Mouse (Mus musculus) cerebellum, adult 2 months (tissue): ENCODE results near the gene Carns1. TPM values are rescaled to one million over a fixed set of nuclear protein-coding genes. Genes with fewer than 3 reads are reported as not detected.
A peak's percentile ranks its signal among the peaks of the same experiment; 100 is the strongest.

Source experiments
- DNase-seq, 2 experiments: peaks; one replicate each; pipeline ENCODE4 v3.0.0; 2021
- H3K27ac ChIP-seq: fragments of 200-500 bp; 2 replicates; pipeline ENCODE4 v1.5.1; 2012; ENCODE audit warnings: low read length, control low read depth, inconsistent platforms; ENCODE audit not compliant: insufficient read depth
- H3K27me3 ChIP-seq: fragments of 200-500 bp; 2 replicates; pipeline ENCODE4 v1.6.1; 2012; ENCODE audit warnings: inconsistent platforms, mild to moderate bottlenecking, low read length, moderate library complexity; ENCODE audit not compliant: control insufficient read depth, insufficient read depth
- H3K4me1 ChIP-seq: fragments of 200-500 bp; 2 replicates; pipeline ENCODE4 v1.6.1; 2011; ENCODE audit warnings: low read length; ENCODE audit not compliant: control insufficient read depth, insufficient read depth
- H3K4me3 ChIP-seq: fragments of 200-500 bp; replicated peaks from 2 replicates; pipeline ENCODE3; 2011; ENCODE audit warnings: mild to moderate bottlenecking, low read depth, low read length, control low read depth; ENCODE audit not compliant: insufficient read depth
- CTCF ChIP-seq: fragments of 200-500 bp; IDR thresholded peaks from 2 replicates; pipeline ENCODE4 v1.5.1; 2011; ENCODE audit warnings: low read depth, mild to moderate bottlenecking, control low read depth, low read length, moderate library complexity, borderline replicate concordance; ENCODE audit not compliant: insufficient read depth
- POLR2A ChIP-seq: fragments of 200-500 bp; IDR thresholded peaks from 2 replicates; pipeline ENCODE4 v1.6.1; 2011; ENCODE audit warnings: low read length, control low read depth, borderline replicate concordance; ENCODE audit not compliant: insufficient read depth
- WGBS: fragments of 180-500 bp; shearing (Covaris S2); methylation state at CpG from one replicate; pipeline ENCODE4 v1.1.7; 2018; 5-methylcytosine and 5-hydroxymethylcytosine counted together
- polyA plus RNA-seq: library from polyadenylated mRNA; depleted of rRNA; stranded (reverse); fragments of >200 nt; gene quantifications from 2 replicates; pipeline ENCODE4 v1.2.3, GENCODE M21; 2012; rRNA removed

Gene Carns1
- polyA plus RNA-seq, 1 experiment = 31.2 TPM

- peak in 1 of 2 experiments; percentile 4 for DNase-seq
- no peak overlapping the region for H3K4me3 ChIP-seq
- TF ChIP-seq POLR2A (no peak), CTCF (no peak)
- H3K4me1 ChIP-seq = peaks cover 10% of the 10 kb centered on the region
- no peak overlapping the region for H3K27ac ChIP-seq
- H3K27me3 ChIP-seq = no peaks in the 10 kb centered on the region
- WGBS = 89% methylated on average over 6 of the region's 6 CpGs
Observed at GRCm38 (mm10) chr19:4119716-4120487, 55.4 kb downstream of the Carns1 start.

GRCm38 (mm10) chr19:4118350-4118749 lies 56.9 kb downstream of the Carns1 start:
- TF ChIP-seq CTCF (no peak), POLR2A (no peak)
- Histone ChIP-seq H3K4me3 (no peak overlapping the region), H3K27me3 (no peaks in the 10 kb centered on the region), H3K27ac (no peak overlapping the region), H3K4me1 (peaks cover 24% of the 10 kb centered on the region)
- 92% methylated on average over 2 of the region's 2 CpGs for WGBS
- no peak for DNase-seq

GRCm38 (mm10) chr19:4117006-4117405 lies 58.3 kb downstream of the Carns1 start:
- TF ChIP-seq POLR2A (no peak), CTCF (no peak)
- H3K4me1 ChIP-seq = peaks cover 37% of the 10 kb centered on the region
- H3K4me3 ChIP-seq = no peak overlapping the region
- no peaks in the 10 kb centered on the region for H3K27me3 ChIP-seq
- 95% methylated on average over 7 of the region's 7 CpGs for WGBS
- no peak for DNase-seq
- H3K27ac ChIP-seq = no peak overlapping the region

GRCm38 (mm10) chr19:4115816-4116215 lies 59.5 kb downstream of the Carns1 start:
- WGBS = 71% methylated on average over 11 of the region's 11 CpGs
- no peak for DNase-seq
- H3K27ac ChIP-seq = no peak overlapping the region
- H3K4me1 ChIP-seq = peaks cover 48% of the 10 kb centered on the region
- H3K27me3 ChIP-seq = no peaks in the 10 kb centered on the region
- no peak for TF ChIP-seq POLR2A
- TF ChIP-seq CTCF = no peak
- no peak overlapping the region for H3K4me3 ChIP-seq

GRCm38 (mm10) chr19:4115144-4115543 lies 60.1 kb downstream of the Carns1 start:
- DNase-seq = no peak
- peak overlapping the region; percentile 82 for H3K27ac ChIP-seq
- 71% methylated on average over 10 of the region's 10 CpGs for WGBS

GRCm38 (mm10) chr19:4114551-4114950 lies 60.7 kb downstream of the Carns1 start:
- TF ChIP-seq POLR2A (no peak), CTCF (no peak)
- WGBS = 34% methylated on average over 10 of the region's 10 CpGs
- no peak overlapping the region for H3K4me3 ChIP-seq
- peaks cover 51% of the 10 kb centered on the region for H3K4me1 ChIP-seq
- no peaks in the 10 kb centered on the region for H3K27me3 ChIP-seq
- peak overlapping the region; percentile 82 for H3K27ac ChIP-seq
- no peak for DNase-seq

More at GRCm38 (mm10) chr19:4115144-4115543, 60.1 kb downstream of the Carns1 start:
- Histone ChIP-seq H3K4me3 (no peak overlapping the region), H3K4me1 (peaks cover 51% of the 10 kb centered on the region), H3K27me3 (no peaks in the 10 kb centered on the region)
- no peak for TF ChIP-seq CTCF
- TF ChIP-seq POLR2A = no peak

Other genes starting within 250 kb of the Carns1 start
- gene Aldh3b1, start 245.7 kb downstream of the Carns1 start, polyA plus RNA-seq = 7.0 and 8.0 TPM in 2 replicates
- 14.3 and 14.5 TPM in 2 replicates for gene Unc93b1, start 240.3 kb downstream of the Carns1 start, polyA plus RNA-seq
- gene Aldh3b3, start 216.8 kb downstream of the Carns1 start, polyA plus RNA-seq = 0.11 and 0.21 TPM in 2 replicates
- gene Aldh3b2, start 203.2 kb downstream of the Carns1 start, polyA plus RNA-seq = 0.32 and 0.36 TPM in 2 replicates
- 9.7 and 10.8 TPM in 2 replicates for gene Acy3, start 188.9 kb downstream of the Carns1 start, polyA plus RNA-seq
- 0.08 and 0.33 TPM in 2 replicates for gene Tbx10, start 182.7 kb downstream of the Carns1 start, polyA plus RNA-seq
- gene Nudt8, start 174.9 kb downstream of the Carns1 start, polyA plus RNA-seq = 8.4 and 9.4 TPM in 2 replicates
- 4.8 and 5.5 TPM in 2 replicates for gene Gm49405, start 174.9 kb downstream of the Carns1 start, polyA plus RNA-seq
- gene Doc2g, start 172.2 kb downstream of the Carns1 start, polyA plus RNA-seq = 15.8 and 19.9 TPM in 2 replicates
- 331 and 332 TPM in 2 replicates for gene Ndufv1, start 162.7 kb downstream of the Carns1 start, polyA plus RNA-seq
- gene Gstp1, start 137.5 kb downstream of the Carns1 start, polyA plus RNA-seq = 517 and 561 TPM in 2 replicates
- gene Gstp2, start 129.5 kb downstream of the Carns1 start, polyA plus RNA-seq = 8.0 and 10.0 TPM in 2 replicates
- not detected in 2 replicates for gene Gstp3, start 115.9 kb downstream of the Carns1 start, polyA plus RNA-seq
- gene Cabp2, start 93.9 kb downstream of the Carns1 start, polyA plus RNA-seq = 5.5 and 8.0 TPM in 2 replicates
- 88.7 and 97.0 TPM in 2 replicates for gene Cdk2ap2, start 78.3 kb downstream of the Carns1 start, polyA plus RNA-seq
- 568 and 602 TPM in 2 replicates for gene Pitpnm1, start 75.5 kb downstream of the Carns1 start, polyA plus RNA-seq
- 207 and 209 TPM in 2 replicates for gene Aip, start 49.6 kb downstream of the Carns1 start, polyA plus RNA-seq
- 0.11 and 0.13 TPM in 2 replicates for gene Gpr152, start 35.7 kb downstream of the Carns1 start, polyA plus RNA-seq
- 0.06 and 0.16 TPM in 2 replicates for gene Cabp4, start 31.4 kb downstream of the Carns1 start, polyA plus RNA-seq
- 240 and 294 TPM in 2 replicates for gene Coro1b, start 26.9 kb downstream of the Carns1 start, polyA plus RNA-seq
- 0.98 and 1.2 TPM in 2 replicates for gene Ptprcap, start 21.9 kb downstream of the Carns1 start, polyA plus RNA-seq
- 93.6 and 95.0 TPM in 2 replicates for gene Rps6kb2, start 12.1 kb downstream of the Carns1 start, polyA plus RNA-seq
- gene Tbc1d10c, start 15.8 kb upstream of the Carns1 start, polyA plus RNA-seq = 1.1 and 1.4 TPM in 2 replicates
- gene Ppp1ca, start 16.6 kb upstream of the Carns1 start, polyA plus RNA-seq = 316 and 348 TPM in 2 replicates
- 31.9 and 37.6 TPM in 2 replicates for gene Rad9a, start 26.2 kb upstream of the Carns1 start, polyA plus RNA-seq
- gene Clcf1, start 38.8 kb upstream of the Carns1 start, polyA plus RNA-seq = 4.3 and 5.0 TPM in 2 replicates
- 0.77 TPM in 1 of 2 replicates, not detected in the other for gene AC109138.7, start 38.9 kb upstream of the Carns1 start, polyA plus RNA-seq
- gene Pold4, start 56.4 kb upstream of the Carns1 start, polyA plus RNA-seq = 39.3 and 40.1 TPM in 2 replicates
- 139 and 151 TPM in 2 replicates for gene Ssh3, start 93.7 kb upstream of the Carns1 start, polyA plus RNA-seq
- gene Ankrd13d, start 107.7 kb upstream of the Carns1 start, polyA plus RNA-seq = 74.3 and 76.1 TPM in 2 replicates
- 226 and 239 TPM in 2 replicates for gene Grk2, start 130.7 kb upstream of the Carns1 start, polyA plus RNA-seq
- 87.1 and 90.4 TPM in 2 replicates for gene Kdm2a, start 222.8 kb upstream of the Carns1 start, polyA plus RNA-seq